Mouse (Mus musculus) brain, embryonic 18.5 days (tissue): Measurements from ENCODE around the gene Spsb2.
"Not testable (repeated sequence)": the region's sequence is repeated elsewhere in the genome, so short reads cannot be mapped to it uniquely, and the experiment has no call there.

Experiments used
- DNase-seq: peaks from one replicate; pipeline ENCODE4 v3.0.0-alpha.2; 2012; ENCODE audit warnings: low read depth, low spot score

Gene Spsb2

DNA sequence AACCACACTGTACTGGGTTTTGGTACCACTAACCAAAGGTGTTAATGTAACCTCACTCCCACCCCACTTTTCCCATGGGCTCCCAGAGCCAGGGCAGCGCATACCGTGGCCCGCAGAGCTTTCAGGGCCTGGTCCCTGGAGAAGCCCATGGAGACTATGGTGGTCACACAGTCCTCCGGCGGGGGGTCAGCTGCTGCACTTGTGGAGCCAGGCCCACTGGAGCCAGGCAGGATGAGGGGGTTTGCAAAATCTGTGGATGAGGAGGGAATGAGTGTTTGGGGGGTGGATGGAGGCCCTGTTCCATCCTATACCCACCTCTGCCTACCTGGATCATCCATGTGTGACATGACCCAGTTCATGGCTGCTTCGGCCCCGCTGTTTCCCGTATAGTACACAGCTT lies 9.1 kb downstream of the Spsb2 start:
- no peak for DNase-seq

DNA sequence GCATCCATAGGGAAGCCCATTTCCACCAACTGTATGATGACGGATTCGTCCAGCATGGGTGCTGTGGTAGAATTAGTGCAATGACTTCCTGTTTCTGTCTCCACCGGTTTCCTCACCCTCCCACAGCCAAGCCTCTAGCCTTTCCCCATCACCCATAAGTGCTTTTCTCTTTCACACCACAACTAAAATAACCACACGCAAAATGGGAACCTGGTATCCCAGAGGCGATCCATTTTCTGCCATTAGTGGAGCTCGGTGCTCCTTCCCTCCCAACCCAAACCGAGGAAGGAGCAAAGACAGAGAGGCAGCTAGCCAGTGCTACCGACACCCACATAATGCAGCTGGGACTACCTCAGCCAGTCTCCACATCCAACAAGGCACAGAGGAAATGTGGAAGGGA lies 9.5 kb downstream of the Spsb2 start:
- DNase-seq, result no peak

DNA sequence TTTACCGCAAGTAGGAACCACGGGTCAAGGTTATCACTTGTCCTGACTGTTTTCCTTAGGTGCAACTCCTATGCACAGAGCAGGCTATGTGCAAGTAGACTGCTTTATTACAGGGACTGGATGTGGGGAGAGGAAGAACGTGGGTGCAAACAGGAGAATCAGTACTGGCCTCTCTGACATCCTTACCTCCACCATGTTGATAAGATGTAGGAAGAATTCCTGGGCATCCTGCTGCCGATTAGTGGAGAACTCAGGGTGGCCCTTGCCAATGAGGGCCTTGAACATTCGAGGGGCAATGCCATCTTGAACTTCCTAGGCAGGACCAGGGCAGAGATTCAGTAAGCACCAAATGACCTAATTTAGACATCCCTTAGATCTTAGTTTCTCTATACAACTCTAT lies 12.4 kb downstream of the Spsb2 start:
- no peak for DNase-seq

DNA sequence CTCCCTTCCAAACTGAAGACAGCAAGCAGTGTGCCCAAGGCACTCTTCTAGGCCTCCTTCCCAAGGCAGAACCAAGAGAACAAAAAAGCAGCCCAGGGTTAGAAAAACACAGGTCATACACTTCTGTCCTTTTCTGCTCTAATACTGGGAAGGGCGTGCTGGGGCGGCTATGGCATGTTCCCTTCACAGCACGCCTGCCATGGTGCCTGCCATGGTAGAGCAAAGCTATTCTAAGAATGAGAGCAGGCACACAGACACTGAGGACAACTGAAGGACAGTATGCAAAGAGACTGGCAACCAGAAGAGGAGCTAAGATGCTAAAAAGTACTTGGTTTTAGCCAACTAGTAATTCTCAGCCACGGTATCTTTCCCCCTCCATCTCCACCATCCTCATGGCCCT lies 13.6 kb downstream of the Spsb2 start:
- DNase-seq, result no peak

DNA sequence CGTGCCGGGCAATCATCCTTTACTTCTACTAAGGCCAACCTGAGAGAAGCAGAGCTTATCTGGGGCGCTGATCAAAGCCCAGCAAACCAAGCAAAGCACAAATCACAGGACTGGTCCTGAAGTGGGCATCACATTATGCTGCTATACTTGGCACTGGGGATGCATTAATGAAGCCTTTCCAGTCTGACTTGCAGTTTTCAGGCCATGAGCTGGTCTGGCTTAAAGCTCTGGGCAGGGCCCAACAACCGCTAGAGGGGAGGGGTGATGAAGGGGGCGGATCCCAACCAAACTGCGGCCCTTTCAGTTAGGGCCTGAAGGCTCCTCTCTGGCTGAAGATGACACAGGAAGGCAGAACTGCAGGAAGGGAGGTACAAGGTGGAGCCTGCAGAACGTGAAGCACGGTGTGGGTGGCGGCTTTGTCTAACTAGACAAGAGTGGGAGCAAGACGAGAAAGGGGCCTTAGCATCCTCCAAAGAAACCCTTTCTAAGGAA lies 19.7 kb downstream of the Spsb2 start:
- no peak for DNase-seq

DNA sequence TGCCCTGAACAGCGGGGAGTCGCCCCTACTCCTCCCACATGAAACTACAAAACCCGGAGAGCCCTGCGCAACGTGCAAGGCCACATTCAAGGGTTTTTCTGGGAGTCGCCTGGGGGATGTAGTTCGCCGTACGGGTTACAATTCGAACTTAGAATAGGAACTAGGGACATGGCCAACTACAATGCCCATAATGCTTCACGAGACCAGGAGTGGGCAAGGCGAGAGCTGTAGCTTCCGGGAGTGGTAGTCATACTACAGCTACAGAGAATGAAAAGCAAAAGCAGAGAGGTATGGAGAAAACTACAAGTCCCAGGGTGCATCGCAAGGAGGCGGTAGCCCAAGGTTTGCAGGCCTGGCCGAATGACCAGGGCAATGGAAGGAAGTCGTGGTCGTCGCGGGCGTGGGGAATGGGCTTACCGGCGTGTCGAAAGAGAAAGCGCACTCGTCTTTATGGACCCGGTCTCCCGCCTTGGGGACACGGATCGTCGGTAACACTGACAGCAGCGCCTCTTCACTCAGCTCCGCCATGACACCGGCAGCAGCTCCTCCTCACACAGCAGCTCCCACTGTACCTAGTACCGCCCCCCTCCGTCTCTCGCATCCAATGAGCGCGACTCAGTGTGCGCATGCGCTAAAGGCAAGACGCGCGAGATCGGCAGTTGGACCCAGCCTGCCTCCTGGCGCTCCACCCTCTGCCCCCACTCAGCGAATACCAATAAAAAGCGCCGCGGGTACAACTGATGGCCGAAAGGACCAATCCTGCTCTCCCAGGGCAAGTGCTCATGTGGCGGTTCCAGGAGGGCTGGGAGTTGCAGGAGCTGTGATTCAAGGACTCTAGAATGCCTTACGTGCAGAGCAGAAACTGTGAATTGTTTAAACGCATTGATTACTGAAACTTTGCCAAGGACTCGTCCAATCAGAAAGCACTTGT lies 20.7 kb downstream of the Spsb2 start, which contains the start of the genes Usp5 and Cdca3:
Gene Usp5 (minus strand): TSS at position 617 of the 931 bp plus-strand sequence.
Gene Cdca3 (plus strand): TSS at position 680 of the 931 bp plus-strand sequence.
- DNase-seq, result peak; percentile 100

DNA sequence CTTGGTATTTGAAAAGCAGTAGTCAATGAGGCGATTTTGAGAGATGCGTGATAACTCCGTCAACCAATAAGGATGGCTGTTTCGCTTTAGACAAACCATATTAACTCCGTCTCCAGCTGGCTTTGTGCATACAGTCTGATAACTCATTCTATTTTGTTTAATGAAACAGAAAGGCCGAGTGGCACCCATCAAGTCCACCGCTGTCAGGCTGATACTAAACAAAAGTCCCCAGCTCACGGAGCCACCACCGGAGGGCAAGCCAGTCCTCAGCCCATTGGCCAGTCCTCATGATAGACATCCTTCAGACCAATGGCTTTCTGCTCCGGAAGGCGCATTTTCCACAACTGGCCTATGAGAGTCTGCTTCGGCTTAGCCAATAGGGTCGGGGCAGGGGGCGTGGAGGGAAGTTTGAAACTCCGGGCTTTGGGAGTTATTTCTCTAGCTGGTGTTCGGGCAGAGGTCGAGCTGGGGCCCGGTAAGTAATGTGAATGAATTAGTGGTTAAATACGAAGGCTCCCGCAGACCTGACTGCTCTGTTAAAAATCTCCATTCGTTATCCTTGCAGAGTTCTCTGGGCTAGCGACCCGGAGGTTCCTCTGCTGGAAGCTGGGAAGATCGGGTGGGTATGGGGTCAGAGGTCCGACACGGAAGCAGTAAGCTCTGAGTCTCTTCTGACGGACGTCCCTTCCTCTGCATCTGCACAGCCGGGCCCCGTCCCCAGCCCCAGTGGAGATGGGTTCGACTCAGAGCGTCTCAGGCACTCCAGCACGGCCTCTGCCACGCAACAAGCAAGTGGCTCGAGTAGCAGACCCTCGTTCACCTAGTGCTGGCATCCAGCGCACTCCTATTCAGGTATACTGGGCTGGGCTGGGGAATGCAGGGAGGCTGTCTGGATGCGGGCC lies 21.6 kb downstream of the Spsb2 start:
- DNase-seq, result peak; percentile 93

DNA sequence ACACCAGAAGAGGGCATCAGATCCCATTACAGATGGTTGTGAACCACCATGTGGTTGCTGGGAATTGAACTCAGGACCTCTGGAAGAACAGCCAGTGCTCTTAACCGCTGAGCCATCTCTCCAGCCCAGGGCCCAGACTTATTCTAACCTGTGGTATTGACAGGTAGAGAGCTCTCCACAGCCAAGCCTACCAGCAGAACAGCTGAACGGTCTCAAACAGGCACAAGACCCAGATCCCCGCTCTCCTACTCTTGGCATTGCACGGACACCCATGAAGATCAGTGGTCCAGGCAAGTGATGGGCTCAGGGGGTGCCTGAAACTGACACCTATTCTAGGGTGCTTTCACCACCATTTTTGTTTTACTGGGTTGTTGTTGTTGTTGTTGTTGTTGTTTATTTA lies 22.7 kb downstream of the Spsb2 start:
- not testable (repeated sequence) for DNase-seq

DNA sequence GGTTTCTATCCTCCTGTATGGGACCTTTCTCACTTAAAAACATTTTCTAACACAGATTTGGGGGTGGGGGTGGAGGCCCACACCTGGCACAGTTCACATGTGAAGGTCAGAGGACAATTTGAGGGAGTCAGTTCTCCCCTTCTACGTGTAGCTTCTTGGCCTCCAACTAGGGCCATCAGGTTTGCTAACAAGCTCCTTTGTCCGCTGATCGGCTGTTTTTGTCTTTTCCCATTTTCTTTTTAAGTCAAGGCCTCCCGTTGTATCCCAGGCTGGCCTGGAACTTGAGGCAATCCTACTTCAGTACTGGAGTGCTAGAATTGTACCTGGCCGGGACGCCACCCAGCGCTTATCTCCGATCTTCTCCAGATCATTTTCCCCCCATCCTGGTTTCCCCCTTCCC lies 23.2 kb downstream of the Spsb2 start:
- no peak for DNase-seq

DNA sequence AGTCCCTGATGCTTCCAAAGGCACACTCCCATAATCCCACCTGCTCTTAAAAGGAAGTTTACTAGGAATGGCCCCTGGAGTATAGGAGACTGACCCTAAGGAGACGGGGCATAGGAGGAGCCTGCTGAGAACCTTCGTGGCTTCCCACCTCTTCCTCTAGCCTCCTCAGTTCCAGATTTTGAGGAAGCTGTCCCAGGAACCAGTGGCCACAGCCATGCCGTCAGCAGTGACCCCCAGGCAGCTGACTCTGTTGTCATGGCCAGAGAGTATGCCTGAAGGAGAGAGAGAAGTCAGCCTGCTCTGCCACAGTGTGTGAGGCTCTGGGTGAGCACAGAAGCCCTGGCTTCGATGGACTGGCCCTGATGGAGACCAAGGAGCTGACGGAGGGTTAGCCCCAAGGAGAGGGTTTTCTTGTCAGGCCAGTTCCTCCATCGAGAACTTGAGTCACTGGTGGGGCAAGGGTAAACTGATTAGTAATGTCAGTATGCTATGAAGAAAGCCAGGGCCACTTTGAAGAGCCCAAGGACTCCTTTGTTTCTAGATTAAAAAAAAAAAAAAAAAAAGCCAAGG lies 26.1 kb downstream of the Spsb2 start:
- no peak for DNase-seq

DNA sequence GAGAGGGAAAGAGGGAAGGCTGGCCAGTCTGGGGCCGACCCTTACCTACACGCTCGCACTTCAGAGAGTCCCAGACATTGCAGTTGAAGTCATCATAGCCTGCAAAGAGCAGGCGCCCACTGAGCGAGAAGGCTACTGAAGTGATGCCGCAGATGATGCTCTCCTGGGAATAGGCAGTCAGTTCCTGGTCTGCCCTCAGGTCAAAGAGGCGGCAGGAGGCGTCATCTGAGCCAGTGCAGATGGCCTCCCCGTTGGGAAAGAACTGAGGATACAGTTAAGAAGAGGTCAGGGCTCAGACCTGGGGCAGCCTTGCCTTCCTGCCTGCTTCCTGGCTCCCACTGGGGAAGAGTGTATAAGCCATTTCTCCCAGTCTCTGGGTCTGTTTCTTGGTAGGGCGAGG lies 27.1 kb downstream of the Spsb2 start:
- no peak for DNase-seq

DNA sequence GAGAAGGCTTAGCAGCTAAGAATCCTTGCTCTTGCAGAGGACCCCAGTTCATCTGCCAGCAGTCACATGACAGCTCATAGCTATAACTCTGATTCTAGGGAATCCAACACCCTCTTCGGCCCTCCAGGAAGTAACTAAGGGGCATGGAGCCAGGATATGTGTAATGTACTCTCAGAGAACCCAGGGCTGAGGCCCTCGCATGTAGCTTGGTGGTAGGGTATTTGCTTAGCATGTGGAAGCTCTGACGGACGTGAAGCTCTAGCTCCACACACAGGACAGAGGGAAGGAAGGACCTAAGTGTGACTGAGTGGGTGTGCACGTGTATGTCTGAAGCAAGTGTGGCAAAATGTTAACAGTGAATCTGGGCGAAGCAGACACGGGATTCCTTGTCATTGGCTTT lies 27.9 kb downstream of the Spsb2 start:
- no peak for DNase-seq

DNA sequence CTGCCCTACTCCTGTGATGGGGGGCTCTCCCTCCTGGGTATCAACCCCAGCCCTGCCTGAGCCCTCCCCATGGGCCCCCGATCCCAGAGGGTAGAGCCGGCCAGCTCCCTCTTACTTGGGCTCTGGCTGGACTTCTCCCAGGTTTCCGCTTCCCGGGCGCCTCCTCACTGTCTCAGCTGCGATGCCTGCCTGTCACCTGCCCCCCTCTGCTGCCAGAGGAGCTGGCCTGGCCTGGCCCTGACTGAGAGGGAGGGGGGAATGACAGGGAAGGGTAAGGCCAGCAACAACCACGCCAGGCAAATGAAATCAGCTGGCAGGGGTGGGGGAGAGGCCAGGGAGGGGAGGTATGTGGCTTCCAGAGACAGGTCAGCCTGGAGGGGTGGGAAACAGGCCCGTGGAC lies 31.3 kb downstream of the Spsb2 start:
- DNase-seq, result no peak

DNA sequence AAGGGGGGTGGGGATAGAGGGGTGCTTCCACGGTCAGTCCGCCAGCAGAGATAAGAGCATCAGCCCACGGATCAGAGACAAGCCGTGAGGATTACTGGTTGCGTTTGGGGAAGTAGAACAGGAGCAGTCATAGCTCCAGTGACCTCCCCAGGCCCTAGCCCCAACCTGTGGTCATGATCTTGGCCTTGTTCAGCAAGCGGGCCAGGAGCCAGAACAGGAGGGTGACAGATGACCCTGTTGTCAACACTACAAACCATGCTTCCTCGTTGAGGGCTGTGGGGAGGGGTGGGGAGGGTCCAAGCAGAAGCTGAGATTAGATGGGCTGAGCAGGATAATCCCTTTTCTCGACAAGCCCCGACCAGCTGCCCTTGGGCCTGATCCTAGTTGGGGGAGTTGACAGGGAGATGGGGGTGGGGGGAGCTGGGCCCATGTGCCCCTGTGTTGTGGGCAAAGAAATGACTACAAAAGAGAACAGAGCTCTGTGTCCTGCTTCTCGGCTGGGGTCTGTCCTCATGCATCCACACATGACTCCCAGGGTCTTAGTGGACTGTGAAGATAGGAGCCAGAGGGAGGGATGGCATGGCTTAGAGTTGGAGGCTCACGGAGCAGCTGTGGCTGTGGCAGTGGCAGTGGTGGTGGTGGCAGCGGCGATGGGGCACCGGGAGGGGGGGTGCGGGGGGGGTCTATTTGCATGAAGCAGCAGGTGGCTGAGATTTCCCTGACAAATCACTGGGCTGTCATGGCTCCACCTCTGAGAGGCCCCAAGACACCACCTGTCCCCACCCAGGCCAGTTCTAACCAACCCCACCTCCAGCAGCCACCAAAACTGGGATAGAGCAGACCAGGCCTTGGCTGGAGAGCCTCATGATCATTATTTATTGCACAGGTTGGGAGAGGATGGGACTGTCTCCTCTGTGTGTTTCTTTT lies 32.0 kb downstream of the Spsb2 start, which contains the start of gene Gnb3:
Gene Gnb3 (minus strand): TSS at position 35 of the 927 bp plus-strand sequence.
- DNase-seq, result no peak

DNA sequence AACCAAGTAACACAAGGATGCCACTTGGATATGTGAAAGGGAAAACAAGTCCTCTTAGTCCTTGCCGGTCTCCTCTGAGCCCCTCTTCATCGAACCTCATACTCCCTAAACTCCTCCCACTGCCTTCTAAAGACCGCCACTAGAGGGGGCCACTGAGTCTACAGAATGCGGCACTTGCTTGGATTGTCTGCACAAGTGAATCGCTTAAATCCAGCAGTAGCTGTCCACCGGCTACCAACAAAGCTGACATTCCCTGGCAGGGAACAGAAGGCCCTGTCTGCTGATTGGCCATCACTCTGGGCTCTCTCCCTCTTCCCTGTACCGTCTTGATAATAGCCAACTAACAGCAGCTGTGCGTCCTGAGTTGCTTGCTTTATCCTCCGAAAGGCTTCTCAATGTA lies 38.8 kb downstream of the Spsb2 start:
- peak; percentile 80 for DNase-seq

DNA sequence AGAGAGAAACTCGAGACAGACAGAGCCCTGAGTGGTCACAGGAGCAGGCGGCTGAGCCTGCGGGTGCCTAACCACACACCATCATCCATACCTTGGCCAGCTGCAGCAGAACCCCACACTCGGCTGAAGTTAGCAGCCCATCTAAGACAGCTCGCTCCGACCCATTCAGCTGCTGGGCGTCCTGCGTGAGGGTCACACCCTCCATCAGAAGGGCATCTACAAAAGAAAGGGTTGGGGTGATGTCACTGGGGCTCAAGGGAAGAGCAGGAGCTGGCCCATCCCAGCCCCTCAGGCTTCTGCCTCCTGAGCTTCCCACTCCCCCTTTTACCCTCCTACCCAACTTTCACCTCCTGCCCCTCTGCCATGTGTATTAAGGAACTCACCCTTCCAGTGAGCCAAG lies 42.1 kb downstream of the Spsb2 start:
- DNase-seq, result no peak

DNA sequence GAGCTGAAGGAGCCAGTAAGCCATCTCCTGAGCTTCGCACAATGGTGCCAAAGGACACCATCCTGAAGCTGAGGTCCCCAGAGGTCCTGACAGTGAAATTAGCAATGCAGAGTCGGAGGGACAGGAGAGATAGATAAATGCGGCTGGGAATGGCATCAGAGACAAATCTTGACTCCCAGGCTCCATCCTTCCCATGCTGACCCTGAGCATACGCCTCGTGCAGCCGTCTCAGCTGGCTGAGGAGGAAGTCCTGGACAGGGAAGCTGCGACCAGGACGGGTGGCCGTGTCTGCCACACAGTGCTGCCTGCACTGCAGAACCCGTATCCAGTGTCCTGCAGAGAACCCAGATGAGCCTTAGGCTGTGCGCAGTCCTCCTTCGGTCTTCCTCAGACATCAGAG lies 46.2 kb downstream of the Spsb2 start:
- DNase-seq, result no peak

DNA sequence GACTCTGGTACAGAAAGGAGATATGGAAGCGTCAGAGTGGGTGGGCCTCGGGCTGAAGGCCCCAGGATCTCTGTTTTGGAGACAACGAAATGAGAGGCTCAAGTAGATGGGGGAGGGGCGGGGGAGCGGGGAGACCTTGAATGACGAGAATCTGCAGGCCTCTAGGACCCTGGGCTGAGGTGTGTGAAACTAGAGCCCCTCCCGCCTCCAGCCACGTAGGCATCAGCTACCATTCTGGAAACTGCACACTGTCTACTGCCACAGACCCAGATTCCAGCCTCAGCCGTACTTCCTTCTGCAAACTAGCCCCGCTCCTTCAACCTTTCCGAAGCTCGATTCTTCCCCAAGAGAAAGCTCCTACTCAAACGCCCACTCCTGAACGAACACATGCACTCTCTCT lies 47.9 kb downstream of the Spsb2 start:
- DNase-seq, result no peak

DNA sequence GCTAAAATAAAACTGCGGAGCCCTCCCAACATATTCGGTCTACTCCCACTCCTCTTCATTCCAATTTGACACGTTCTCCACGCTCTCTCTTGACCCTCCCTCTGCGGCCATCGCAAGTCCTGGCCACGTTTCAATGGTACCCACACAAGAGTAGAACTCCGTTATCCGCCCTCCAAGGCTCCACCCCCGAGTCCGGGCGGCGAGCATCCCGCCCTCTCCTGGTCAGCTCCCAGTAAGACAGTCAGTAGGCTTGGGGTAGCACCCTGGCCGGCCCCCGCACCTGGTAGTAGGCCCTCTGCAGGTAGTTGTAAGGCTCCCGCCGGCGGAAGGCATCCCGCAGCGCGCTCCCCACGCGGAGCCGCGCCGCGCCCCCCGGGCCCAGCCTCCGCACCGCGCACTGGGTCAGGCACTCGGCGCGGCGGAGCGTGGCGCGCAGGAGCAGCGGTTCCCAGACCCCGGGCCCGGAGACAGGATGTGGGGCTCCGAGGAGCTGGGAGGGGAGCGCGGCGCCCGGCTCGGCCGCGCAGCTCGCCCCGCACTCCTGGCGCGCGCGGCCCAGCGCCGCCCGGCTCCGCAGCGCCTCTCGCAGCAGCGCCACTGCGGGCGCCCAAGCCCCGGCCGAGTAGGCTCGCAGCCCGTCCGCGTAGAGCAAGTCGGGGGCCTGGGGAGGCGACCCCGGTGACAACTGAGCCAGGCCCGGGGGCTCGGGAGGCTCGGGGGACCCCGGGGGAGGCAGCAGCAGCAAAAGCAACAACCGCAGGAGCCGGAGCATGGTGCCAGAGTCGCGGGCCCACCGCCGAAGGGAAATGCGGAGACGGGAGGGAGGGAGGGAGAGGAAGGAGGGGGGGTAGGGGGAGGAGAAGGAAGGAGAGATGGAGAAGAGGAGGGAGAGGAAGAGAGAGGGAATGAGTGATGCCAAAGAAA lies 48.7 kb downstream of the Spsb2 start, which contains the start of gene P3h3:
Gene P3h3 (minus strand): TSS at position 837 of the 924 bp plus-strand sequence.
- DNase-seq, result peak; percentile 64
